ENCODE assay signal across 10 mouse cellular contexts in genomic region chr1:181039652-181040051, GRCm38 (mm10). TPM values are rescaled to one million over a fixed set of nuclear protein-coding genes. Genes with fewer than 3 reads are reported as not detected.
A peak's percentile ranks its signal among the peaks of the same experiment; 100 is the strongest.
DNase-seq lines count a peak whose midpoint lies in the region; ATAC-seq and TF ChIP-seq lines count a peak whose summit lies in the region.
"Had no signal": no experiment of that assay in that cellular context is flagged by ENCODE, and none has a peak within 500 bp of the region (broad histone marks: within the 10 kb centered on the region; RNA-seq: fewer than 3 reads in every experiment).

No protein-coding gene starts in this region.

- ATAC-seq in liver, embryonic 11.5 days (replicated peaks; ENCODE audit: low FRiP score), result no peak
- no peak for ATAC-seq in kidney, postnatal 0 days (replicated peaks; ENCODE audit: low FRiP score, low read depth)

- no peaks in the 10 kb centered on the region for H3K27me3 ChIP-seq in liver, adult 2 months (ENCODE audit: control insufficient read depth, insufficient read depth, low read length)
- H3K27me3 ChIP-seq in liver, embryonic 11.5 days (replicated peaks; ENCODE audit: control insufficient read depth, insufficient read depth, low read length), result peaks cover 5% of the 10 kb centered on the region
- no peaks in the 10 kb centered on the region for H3K27me3 ChIP-seq in kidney, postnatal 0 days (ENCODE audit: insufficient read depth, low read length)
- H3K27me3 ChIP-seq: stomach, embryonic 15.5 days had no signal

- H3K4me3 ChIP-seq in liver, adult 2 months (ENCODE audit: insufficient read depth, low read depth, low read length), result no peak overlapping the region
- no peak overlapping the region for H3K4me3 ChIP-seq in liver, embryonic 11.5 days (ENCODE audit: low read depth, low read length)
- no peak overlapping the region for H3K4me3 ChIP-seq in cortical plate, adult 2 months (ENCODE audit: insufficient read depth, low read length)
- no peak overlapping the region for H3K4me3 ChIP-seq in kidney, postnatal 0 days (replicated peaks; ENCODE audit: low read depth, low read length)
- H3K4me3 ChIP-seq: stomach, embryonic 15.5 days had no signal

- H3K9ac ChIP-seq in liver, adult 2 months (ENCODE audit: low read depth, low read length), result no peak overlapping the region
- H3K9ac ChIP-seq in liver, embryonic 11.5 days (ENCODE audit: low read depth, low read length), result no peak overlapping the region
- H3K9ac ChIP-seq in kidney, postnatal 0 days (ENCODE audit: low read depth, low read length), result no peak overlapping the region
- H3K9ac ChIP-seq: stomach, embryonic 15.5 days had no signal

- 39% methylated on average over 4 of the region's 4 CpGs for WGBS in liver, adult 2 months
- 11% methylated on average over 4 of the region's 4 CpGs for WGBS in liver, embryonic 11.5 days
- 6% methylated on average over 4 of the region's 4 CpGs for WGBS in kidney, postnatal 0 days

- H3K79me2 ChIP-seq in liver, adult 2 months (ENCODE audit: control insufficient read depth, insufficient read depth, low read length), result no peaks in the 10 kb centered on the region; the same call in 1 of the 2 replicates

- H3K36me3 ChIP-seq in liver, adult 2 months (ENCODE audit: control insufficient read depth, insufficient read depth, low read length), result no peaks in the 10 kb centered on the region
- no peaks in the 10 kb centered on the region for H3K36me3 ChIP-seq in liver, embryonic 11.5 days (ENCODE audit: control insufficient read depth, insufficient read depth, low read length)
- no peaks in the 10 kb centered on the region for H3K36me3 ChIP-seq in kidney, postnatal 0 days (ENCODE audit: insufficient read depth, low read length)
- H3K36me3 ChIP-seq: stomach, embryonic 15.5 days had no signal

- H3K27ac ChIP-seq in liver, adult 2 months (replicated peaks; ENCODE audit: insufficient read depth, low read depth, low read length), result no peak overlapping the region
- H3K27ac ChIP-seq in liver, embryonic 11.5 days (ENCODE audit: low read depth, low read length), result no peak overlapping the region
- no peak overlapping the region for H3K27ac ChIP-seq in cortical plate, adult 2 months (ENCODE audit: insufficient read depth, low read length)
- H3K27ac ChIP-seq in kidney, postnatal 0 days, result no peak overlapping the region
- H3K27ac ChIP-seq: stomach, embryonic 15.5 days had no signal

- peak; percentile 49; the same call in 1 of the 2 replicates for TF ChIP-seq CTCF in liver, adult 2 months (IDR thresholded peaks at IDR 0.05; ENCODE audit: low read depth, low read length)
- peak; percentile 71 for TF ChIP-seq CTCF in cortical plate, adult 2 months (IDR thresholded peaks at IDR 0.05; ENCODE audit: extremely low read depth, insufficient read depth, low read length)
- peak; percentile 91 for TF ChIP-seq CTCF in kidney, postnatal 0 days (IDR thresholded peaks at IDR 0.05; ENCODE audit: low read depth)

- peaks cover 16% of the 10 kb centered on the region for H3K4me1 ChIP-seq in liver, adult 2 months (ENCODE audit: control insufficient read depth, insufficient read depth, low read length)
- H3K4me1 ChIP-seq in liver, embryonic 11.5 days (replicated peaks; ENCODE audit: control insufficient read depth, insufficient read depth, low read length), result no peaks in the 10 kb centered on the region
- H3K4me1 ChIP-seq in cortical plate, adult 2 months (ENCODE audit: control insufficient read depth, insufficient read depth, low read length), result no peaks in the 10 kb centered on the region
- H3K4me1 ChIP-seq in kidney, postnatal 0 days (replicated peaks; ENCODE audit: insufficient read depth, low read length), result no peaks in the 10 kb centered on the region
- H3K4me1 ChIP-seq: stomach, embryonic 15.5 days had no signal

- TF ChIP-seq POLR2A in liver, adult 2 months (IDR thresholded peaks at IDR 0.05; ENCODE audit: extremely low read depth, insufficient read depth, low read length), result no peak
- TF ChIP-seq POLR2A in cortical plate, adult 2 months (IDR thresholded peaks at IDR 0.05; ENCODE audit: extremely low read depth, insufficient read depth, low read length), result no peak

- peak; percentile 18 to 70 for DNase-seq in adrenal gland, adult (ENCODE audit: inconsistent age in 2 of 2, low spot score in 1 of 2)
- no peak for DNase-seq in adrenal gland, postnatal 4 days (ENCODE audit: low spot score in 2 of 2)
- peak; percentile 63 for DNase-seq in liver, adult 2 months (ENCODE audit: extremely low read depth, low read depth, low spot score)
- no peak for DNase-seq in liver, embryonic 11.5 days (ENCODE audit: low spot score)
- peak; percentile 74 for DNase-seq in kidney, postnatal 0 days (ENCODE audit: low spot score)
- DNase-seq in naive thymus-derived CD4-positive, alpha-beta T cell, adult 2 months (ENCODE audit: low read depth), result peak; percentile 81
- no peak for DNase-seq in ovary, adult 18-20 months (ENCODE audit: low spot score)

- H3K4me2 ChIP-seq in liver, embryonic 11.5 days, result no peak overlapping the region
- H3K4me2 ChIP-seq in kidney, postnatal 0 days (ENCODE audit: low read length), result no peak overlapping the region
- H3K4me2 ChIP-seq: stomach, embryonic 15.5 days had no signal

- H3K9me3 ChIP-seq in liver, embryonic 11.5 days (ENCODE audit: control insufficient read depth, low read length), result no peaks in the 10 kb centered on the region
- no peaks in the 10 kb centered on the region for H3K9me3 ChIP-seq in kidney, postnatal 0 days (replicated peaks; ENCODE audit: low read length)
- H3K9me3 ChIP-seq: stomach, embryonic 15.5 days had no signal

RNA-seq across cellular contexts. Expression of gene 9130409I23Rik, which starts 11.4 kb away (rescaled TPM):
- not detected for total RNA-seq in adrenal gland, postnatal 4 days (2021)
- 11.2 and 23.4 TPM in 2 replicates for total RNA-seq in liver, adult 2 months (2014; rRNA removed)
- 3.8 and 4.2 TPM in 2 replicates for polyA plus RNA-seq in liver, adult 2 months (2012; rRNA removed)
- not detected in 2 replicates for polyA plus RNA-seq in liver, embryonic 11.5 days (2014; fragmentation: Nextera tagmentation; extraction: Ambion mirVana)
- not detected in 2 replicates for polyA plus RNA-seq in cortical plate, adult 2 months (2012; rRNA removed)
- 0.08 TPM in 1 of 2 replicates, not detected in the other for polyA plus RNA-seq in kidney, postnatal 0 days (2015; fragmentation: Nextera tagmentation; extraction: Ambion mirVana)
- total RNA-seq: layer of hippocampus, postnatal 14 days had no signal
- polyA plus RNA-seq: stomach, embryonic 15.5 days had no signal

RNA-seq across cellular contexts. Expression of gene Ephx1, which starts 18.9 kb away (rescaled TPM):
- total RNA-seq in adrenal gland, postnatal 4 days (2021), result 10 to 100 TPM; 85.8 to 86.5 TPM
- 220 and 428 TPM in 2 replicates for total RNA-seq in liver, adult 2 months (2014; rRNA removed)
- 287 and 304 TPM in 2 replicates for polyA plus RNA-seq in liver, adult 2 months (2012; rRNA removed)
- 1.6 and 1.7 TPM in 2 replicates for polyA plus RNA-seq in liver, embryonic 11.5 days (2014; fragmentation: Nextera tagmentation; extraction: Ambion mirVana)
- 30.5 and 37.7 TPM in 2 replicates for polyA plus RNA-seq in cortical plate, adult 2 months (2012; rRNA removed)
- 19.1 and 20.2 TPM in 2 replicates for polyA plus RNA-seq in kidney, postnatal 0 days (2015; fragmentation: Nextera tagmentation; extraction: Ambion mirVana)

Comparison
In these comparisons a context has a peak if more than half of its experiments do, and no peak if none do; other contexts are left out.
1. DNase-seq: peak in adrenal gland, adult (2 of 2), liver, adult 2 months (single experiment), kidney, postnatal 0 days (single experiment) and naive thymus-derived CD4-positive, alpha-beta T cell, adult 2 months (single experiment); none in adrenal gland, postnatal 4 days (0 of 2), liver, embryonic 11.5 days (single experiment) and ovary, adult 18-20 months (single experiment).
2. Peak in every context shown above with its lines, with median percentiles within 50 percentile points of each other: CTCF ChIP-seq.